Mouse (Mus musculus) cerebellum, postnatal 4 days (tissue): Measurements from ENCODE around the gene Sgms1.
"Not testable (repeated sequence)": the region's sequence is repeated elsewhere in the genome, so short reads cannot be mapped to it uniquely, and the experiment has no call there.

Experiments
- DNase-seq, 2 experiments: peaks; one replicate each; pipeline ENCODE4 v3.0.0; 2022; ENCODE audit warnings: low spot score in 2 of 2, mixed read lengths in 1 of 2

Gene Sgms1

GRCm38 (mm10) chr19:32087736-32088470, 301.6 kb downstream of the Sgms1 start:
- no peak for DNase-seq

GRCm38 (mm10) chr19:32084813-32085212, 304.7 kb downstream of the Sgms1 start:
- not testable (repeated sequence) for DNase-seq
